Mouse (Mus musculus) forebrain, postnatal 0 days (tissue): Measurements from ENCODE around the gene Vat1l. TPM values are rescaled to one million over a fixed set of nuclear protein-coding genes. Genes with fewer than 3 reads are reported as not detected.

Source experiments
- ATAC-seq: fragments of 200-750 bp; cut with Nextera tagmentation; 2 replicates; pipeline ENCODE4 v1.8.0; 2017; ENCODE audit warnings: mild to moderate bottlenecking, moderate library complexity
- DNase-seq: peaks from one replicate; pipeline ENCODE4 v3.0.0-alpha.2; 2015
- H3K27ac ChIP-seq: fragments of 300-500 bp; sonication (generic); 2 replicates; pipeline ENCODE4 v1.5.1; 2014; ENCODE audit warnings: low read depth, mild to moderate bottlenecking, antibody characterized with exemption, low read length, moderate library complexity, mixed read lengths
- H3K27me3 ChIP-seq: fragments of 300-500 bp; sonication (generic); 2 replicates; pipeline ENCODE4 v1.6.1; 2014; ENCODE audit warnings: mild to moderate bottlenecking, low read length, mixed read lengths; ENCODE audit not compliant: insufficient read depth
- H3K36me3 ChIP-seq: fragments of 300-500 bp; sonication (generic); 2 replicates; pipeline ENCODE4 v1.6.1; 2014; ENCODE audit warnings: mild to moderate bottlenecking, moderate library complexity; ENCODE audit not compliant: insufficient read depth
- H3K4me1 ChIP-seq: fragments of 300-500 bp; sonication (generic); 2 replicates; pipeline ENCODE4 v1.6.1; 2014; ENCODE audit warnings: antibody characterized with exemption; ENCODE audit not compliant: insufficient read depth
- H3K4me2 ChIP-seq: fragments of 300-500 bp; sonication (generic); 2 replicates; pipeline ENCODE4 v1.6.1; 2014; ENCODE audit warnings: low read depth, mild to moderate bottlenecking, moderate library complexity
- H3K4me3 ChIP-seq: fragments of 300-500 bp; sonication (generic); 2 replicates; pipeline ENCODE4 v1.5.1; 2014; ENCODE audit warnings: low read depth, low read length, mixed read lengths
- H3K9ac ChIP-seq: fragments of 300-500 bp; sonication (generic); 2 replicates; pipeline ENCODE4 v1.6.1; 2014; ENCODE audit warnings: mild to moderate bottlenecking
- H3K9me3 ChIP-seq: fragments of 300-500 bp; sonication (generic); 2 replicates; pipeline ENCODE4 v1.6.1; 2016; ENCODE audit warnings: low read length
- CTCF ChIP-seq: sonication (generic); IDR thresholded peaks from 2 replicates; pipeline ENCODE4 v1.5.1; 2016; ENCODE audit warnings: antibody characterized with exemption, control low read depth, low read depth
- WGBS: fragments of 180-500 bp; shearing (Covaris S2); extraction: QIAGEN DNeasy Blood & Tissue Kit; methylation state at CpG from one replicate; pipeline ENCODE4 v1.1.7; 2014; 5-methylcytosine and 5-hydroxymethylcytosine counted together
- polyA plus RNA-seq: library from polyadenylated mRNA; unstranded; fragments of >200 nt; fragmentation: Nextera tagmentation; extraction: Ambion mirVana; gene quantifications from 2 replicates; pipeline ENCODE4 v1.2.1, GENCODE M21; 2015
- total RNA-seq: library from RNA; depleted of rRNA; stranded (reverse); fragments of >200 nt; gene quantifications from 2 replicates; pipeline ENCODE4 v1.2.3, GENCODE M21; 2014

The Vat1l gene
- total and polyA plus RNA-seq, 2 experiments from 2014 or later: 42.1 to 156 TPM

- Histone ChIP-seq H3K4me2 (no peak overlapping the region), H3K9me3 (no peaks in the 10 kb centered on the region), H3K4me3 (no peak overlapping the region), H3K36me3 (no peaks in the 10 kb centered on the region), H3K27ac (no peak overlapping the region), H3K27me3 (no peaks in the 10 kb centered on the region), H3K4me1 (no peaks in the 10 kb centered on the region), H3K9ac (no peak overlapping the region)
- no peak for ATAC-seq
- 88% methylated on average over 2 of the region's 2 CpGs for WGBS
- no peak for TF ChIP-seq CTCF
- no peak for DNase-seq
Measured at GRCm38 (mm10) chr8:114322096-114322495, 116.7 kb downstream of the Vat1l start.

- Histone ChIP-seq H3K4me1 (no peaks in the 10 kb centered on the region), H3K9me3 (no peaks in the 10 kb centered on the region), H3K36me3 (no peaks in the 10 kb centered on the region), H3K27ac (no peak overlapping the region; the same call in 1 of the 2 replicates), H3K4me3 (no peak overlapping the region), H3K4me2 (no peak overlapping the region), H3K9ac (no peak overlapping the region), H3K27me3 (no peaks in the 10 kb centered on the region)
- ATAC-seq: peak; percentile 40; the same call in 1 of the 2 replicates
- no peak for TF ChIP-seq CTCF
- DNase-seq: no peak
- 12% methylated on average over 5 of the region's 5 CpGs for WGBS
Measured at GRCm38 (mm10) chr8:114331928-114332327, 126.5 kb downstream of the Vat1l start.

GRCm38 (mm10) chr8:114332949-114333348 is 127.5 kb downstream of the Vat1l start:
- no peak for TF ChIP-seq CTCF
- Histone ChIP-seq H3K27ac (no peak overlapping the region), H3K4me1 (no peaks in the 10 kb centered on the region), H3K4me2 (no peak overlapping the region), H3K36me3 (no peaks in the 10 kb centered on the region), H3K9ac (no peak overlapping the region), H3K9me3 (no peaks in the 10 kb centered on the region), H3K27me3 (no peaks in the 10 kb centered on the region), H3K4me3 (no peak overlapping the region)
- no peak for ATAC-seq
- no peak for DNase-seq
- 66% methylated on average over 4 of the region's 4 CpGs for WGBS

GRCm38 (mm10) chr8:114335721-114336120 is 130.3 kb downstream of the Vat1l start:
- Histone ChIP-seq H3K4me1 (no peaks in the 10 kb centered on the region), H3K36me3 (no peaks in the 10 kb centered on the region), H3K9ac (no peak overlapping the region), H3K4me3 (no peak overlapping the region), H3K27ac (no peak overlapping the region), H3K4me2 (no peak overlapping the region), H3K27me3 (no peaks in the 10 kb centered on the region), H3K9me3 (no peaks in the 10 kb centered on the region)
- ATAC-seq (no peak), DNase-seq (no peak)
- WGBS: 60% methylated on average over 8 of the region's 8 CpGs
- TF ChIP-seq CTCF: no peak

GRCm38 (mm10) chr8:114342276-114342675 is 136.9 kb downstream of the Vat1l start:
- Histone ChIP-seq H3K9me3 (no peaks in the 10 kb centered on the region), H3K27me3 (no peaks in the 10 kb centered on the region), H3K9ac (no peak overlapping the region), H3K4me1 (no peaks in the 10 kb centered on the region), H3K27ac (no peak overlapping the region), H3K36me3 (no peaks in the 10 kb centered on the region), H3K4me2 (no peak overlapping the region), H3K4me3 (no peak overlapping the region)
- no peak for DNase-seq
- WGBS: 69% methylated on average over 5 of the region's 5 CpGs
- TF ChIP-seq CTCF: peak; percentile 43
- no peak for ATAC-seq

GRCm38 (mm10) chr8:114344789-114345188 is 139.4 kb downstream of the Vat1l start:
- no peaks in the 10 kb centered on the region for H3K27me3 ChIP-seq
- no peak overlapping the region for H3K27ac ChIP-seq
- H3K36me3 ChIP-seq: no peaks in the 10 kb centered on the region
- H3K4me1 ChIP-seq: no peaks in the 10 kb centered on the region
- H3K9me3 ChIP-seq: no peaks in the 10 kb centered on the region
- DNase-seq (no peak), ATAC-seq (no peak)
- no peak for TF ChIP-seq CTCF
- no peak overlapping the region for H3K4me3 ChIP-seq
- WGBS: 51% methylated on average over 5 of the region's 5 CpGs
- H3K4me2 ChIP-seq: no peak overlapping the region
- no peak overlapping the region for H3K9ac ChIP-seq

GRCm38 (mm10) chr8:114346045-114346444 is 140.6 kb downstream of the Vat1l start:
- Histone ChIP-seq H3K4me3 (no peak overlapping the region), H3K27ac (no peak overlapping the region), H3K9me3 (no peaks in the 10 kb centered on the region), H3K4me1 (no peaks in the 10 kb centered on the region), H3K4me2 (no peak overlapping the region), H3K27me3 (no peaks in the 10 kb centered on the region), H3K36me3 (no peaks in the 10 kb centered on the region), H3K9ac (no peak overlapping the region)
- DNase-seq (no peak), ATAC-seq (no peak)
- WGBS: 45% methylated on average over 1 of the region's 2 CpGs
- no peak for TF ChIP-seq CTCF
